Mouse (Mus musculus) mature B cell (primary cell): ENCODE data around the gene Cdca4.
"Not testable (repeated sequence)": the region's sequence is repeated elsewhere in the genome, so short reads cannot be mapped to it uniquely, and the experiment has no call there.

Source experiments
- in situ Hi-C: fragments of 300-500 bp; cut with MboI; formaldehyde crosslinking; loops from 2 replicates; pipeline ENCODE4 v1.14.3; 2019

Gene Cdca4

DNA sequence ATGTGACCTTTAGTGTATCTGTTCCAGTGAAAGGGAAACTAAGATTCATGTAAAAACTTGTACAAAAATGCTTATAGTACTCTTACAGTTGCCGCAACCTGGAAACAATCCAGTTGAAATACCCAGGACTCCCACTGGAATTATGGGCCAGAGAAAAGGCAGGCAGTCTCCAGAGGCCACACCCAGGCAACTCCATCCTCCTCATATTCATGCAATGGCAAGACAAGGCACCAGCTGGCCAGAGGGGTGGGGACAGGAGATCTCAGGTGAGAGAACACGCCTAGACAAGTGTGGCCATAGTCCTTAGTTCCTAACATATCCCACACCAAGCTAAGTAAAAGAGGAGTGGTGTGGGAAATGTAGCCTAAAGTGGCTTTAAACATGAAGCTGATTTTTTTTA lies 6.5 kb downstream of the Cdca4 start:
- in situ Hi-C loops = no loop called here

DNA sequence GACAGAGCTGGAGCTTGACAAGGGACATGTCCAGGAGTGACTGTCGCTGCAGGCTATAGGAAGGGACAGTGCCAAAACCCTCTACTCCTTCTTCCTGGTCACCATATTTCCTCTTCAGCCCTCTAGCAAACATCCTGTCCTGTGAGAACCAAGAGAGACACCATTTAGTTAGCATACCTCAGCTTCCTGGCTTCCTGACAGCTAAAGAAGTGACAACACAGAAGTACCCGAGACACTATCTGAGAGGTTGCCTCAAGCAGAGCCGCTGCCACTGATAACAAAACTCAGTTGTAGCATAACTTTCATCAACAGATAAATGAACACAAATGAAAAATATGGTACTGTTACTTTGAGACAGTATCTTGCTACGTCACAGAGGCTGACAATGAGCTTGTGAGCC lies 7.2 kb downstream of the Cdca4 start:
- in situ Hi-C loops = no loop called here

DNA sequence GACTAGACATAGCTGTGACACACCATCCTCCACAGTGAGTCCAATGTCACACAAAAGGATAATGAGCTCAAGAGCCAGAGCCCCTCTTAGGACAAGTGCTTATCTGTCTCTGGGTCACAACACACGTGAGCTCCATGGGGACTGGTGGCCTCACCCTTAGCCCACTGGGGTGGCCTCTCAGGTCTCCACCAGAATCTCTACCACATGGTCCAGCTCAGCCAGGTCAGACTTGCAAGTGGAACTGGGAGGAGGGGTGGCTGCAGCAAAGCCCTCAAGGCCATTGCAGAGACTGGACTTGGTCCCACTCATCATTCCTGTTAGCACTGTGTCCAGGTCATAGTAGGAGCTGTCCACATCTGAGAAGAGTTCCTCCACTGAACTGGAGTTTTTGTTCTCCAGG lies 8.0 kb downstream of the Cdca4 start:
- in situ Hi-C loops = no loop called here

DNA sequence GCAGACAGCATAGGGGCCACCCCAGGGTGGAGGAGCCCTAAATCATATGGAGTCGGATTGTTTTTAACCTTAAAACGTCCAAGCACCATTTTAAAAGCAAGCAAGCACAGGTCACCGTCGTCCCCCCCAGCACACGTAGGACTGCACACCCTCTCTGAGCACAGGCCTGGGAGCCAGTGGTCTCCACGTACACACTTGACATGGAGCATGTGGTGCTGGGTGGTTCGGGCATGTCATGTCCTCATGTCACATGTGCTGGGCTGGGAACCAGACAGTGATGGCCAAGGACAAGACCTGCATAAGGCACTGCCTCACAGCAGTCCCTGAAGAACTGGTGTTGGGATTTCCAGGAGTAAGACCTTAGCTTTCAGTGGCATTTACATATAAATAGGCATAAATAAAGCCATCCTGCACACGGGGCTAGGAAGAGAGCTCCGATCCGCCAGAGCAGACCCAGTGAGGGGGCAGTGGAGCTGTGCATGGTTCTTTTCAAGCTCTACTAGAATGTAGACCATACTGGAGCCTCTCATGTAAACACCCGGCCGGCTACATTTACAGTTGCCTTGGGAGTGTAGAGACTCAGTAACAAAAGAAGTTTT lies 8.7 kb downstream of the Cdca4 start:
- in situ Hi-C loops = no loop called here

DNA sequence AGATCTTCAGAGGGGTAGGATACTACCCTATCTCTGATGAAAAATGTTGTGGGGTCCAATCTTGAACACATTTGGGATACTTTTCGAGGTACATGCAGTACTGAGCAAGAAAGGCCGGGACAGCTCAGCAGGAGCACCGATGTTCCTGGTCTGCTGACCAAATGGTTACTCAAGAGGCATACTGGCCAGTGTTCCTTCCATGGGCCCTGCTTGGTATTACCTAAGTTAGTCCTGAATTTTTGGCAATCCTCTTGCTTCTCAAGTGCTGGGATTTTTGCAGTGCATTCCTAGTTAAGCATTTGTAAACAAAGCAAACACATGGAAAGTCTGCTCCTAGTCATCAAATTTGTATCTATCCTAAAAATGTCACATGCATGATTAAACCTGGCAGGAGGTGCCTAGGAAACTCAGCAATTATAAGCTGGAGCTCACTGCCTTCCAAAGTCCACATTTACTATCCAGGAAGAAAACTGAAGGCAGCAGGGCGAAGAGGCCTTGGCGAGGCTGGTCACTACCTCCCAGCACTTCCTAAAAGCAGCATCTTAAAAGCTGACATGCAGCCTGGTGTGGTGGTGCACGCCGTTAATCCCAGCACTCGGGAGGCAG lies 10.1 kb downstream of the Cdca4 start:
- in situ Hi-C loops = no loop called here

DNA sequence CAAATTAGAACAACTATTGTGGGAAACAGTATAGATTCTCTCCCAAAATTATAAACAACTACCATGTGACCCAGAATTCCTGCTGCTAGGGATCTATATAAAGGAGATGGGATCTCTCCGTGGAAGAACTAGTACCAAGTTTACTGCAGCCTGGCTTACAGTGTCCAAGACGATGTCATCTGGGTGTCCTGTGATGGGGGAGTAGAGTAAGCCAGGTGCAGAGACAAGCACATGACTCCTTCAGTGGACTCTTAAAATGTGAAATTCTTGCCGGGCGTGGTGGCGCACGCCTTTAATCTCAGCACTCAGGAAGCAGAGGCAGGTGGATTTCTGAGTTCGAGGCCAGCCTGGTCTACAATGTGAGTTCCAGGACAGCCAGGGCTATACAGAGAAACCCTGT lies 12.4 kb downstream of the Cdca4 start:
- in situ Hi-C loops = not testable (repeated sequence)

DNA sequence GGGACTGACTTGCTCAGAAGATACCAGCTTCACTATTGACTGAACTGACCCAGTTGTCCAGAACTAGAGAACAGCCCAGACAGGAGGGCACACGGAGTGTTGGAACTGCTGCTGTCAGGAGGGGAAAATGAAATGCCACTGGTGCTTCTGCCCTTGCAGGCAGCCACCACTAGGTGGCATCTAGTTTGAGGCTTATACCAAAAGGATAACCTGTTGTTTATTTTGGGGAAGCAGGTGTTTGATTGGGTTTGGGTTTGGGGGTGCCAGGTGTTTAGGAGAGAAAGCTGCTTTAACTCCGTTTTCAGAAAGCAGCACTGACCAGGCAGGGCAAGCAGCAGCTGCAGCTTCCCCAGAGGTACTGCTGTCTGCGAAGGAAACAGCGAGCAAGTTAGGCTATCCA lies 12.9 kb downstream of the Cdca4 start:
- in situ Hi-C loops = no loop called here

DNA sequence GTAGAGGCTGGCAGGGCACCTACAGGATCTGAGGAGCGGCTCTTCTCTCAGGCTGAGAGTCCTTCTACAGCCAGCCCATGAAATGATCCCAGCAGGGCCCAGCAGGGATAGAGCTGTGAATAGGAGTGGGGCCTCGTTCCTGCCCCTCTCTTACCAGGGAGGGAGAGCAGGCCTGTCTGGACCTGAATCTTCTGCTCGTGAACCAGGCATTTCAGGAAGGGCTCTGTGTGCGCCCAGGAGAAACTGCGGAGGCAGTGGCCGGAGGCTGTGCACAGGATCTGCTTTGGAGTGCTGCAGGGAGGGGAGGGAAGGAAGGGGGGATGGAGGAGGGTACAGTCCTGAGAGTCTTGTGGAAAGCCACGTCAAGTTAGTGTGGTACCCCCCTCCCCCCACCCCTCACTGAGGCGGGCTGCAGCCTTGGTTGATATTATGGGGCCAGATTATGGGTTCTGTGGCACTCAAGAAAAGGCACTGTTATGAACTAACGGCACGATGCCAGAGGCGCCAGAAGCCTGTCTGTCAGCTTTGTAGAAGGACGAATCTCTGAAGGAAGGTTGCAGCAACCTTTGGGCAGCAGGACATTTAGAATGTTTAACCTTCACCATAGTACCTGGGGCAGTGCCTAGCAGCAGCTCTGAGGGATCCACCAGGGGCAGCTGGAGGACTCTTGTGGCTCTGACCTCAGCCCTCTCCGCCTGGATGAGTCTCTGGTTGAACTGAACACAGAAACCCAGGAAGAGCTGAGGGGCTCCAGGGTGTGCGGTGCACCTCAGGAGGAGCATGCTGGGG lies 14.3 kb downstream of the Cdca4 start:
- in situ Hi-C loops = no loop called here

DNA sequence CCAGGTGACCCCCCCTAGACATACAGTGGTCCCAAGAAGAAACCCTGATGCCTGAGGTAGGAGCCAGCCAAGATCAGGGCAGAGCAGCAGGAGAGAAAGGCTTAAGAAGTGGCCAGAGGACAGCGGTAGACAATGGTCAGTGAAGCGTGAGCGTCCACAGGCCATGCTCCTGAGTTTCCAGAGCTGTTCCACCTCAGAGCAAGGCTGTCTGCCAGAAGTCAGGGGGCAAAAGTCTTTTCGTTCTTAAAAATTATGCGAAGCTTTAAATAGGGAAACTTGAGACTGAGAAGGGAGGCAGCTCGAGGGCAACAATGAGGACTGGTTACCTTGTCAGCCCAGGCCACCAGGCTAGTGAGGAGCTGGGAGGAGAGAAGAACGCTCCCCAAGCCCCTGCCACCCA lies 15.9 kb downstream of the Cdca4 start:
- in situ Hi-C loops = no loop called here

DNA sequence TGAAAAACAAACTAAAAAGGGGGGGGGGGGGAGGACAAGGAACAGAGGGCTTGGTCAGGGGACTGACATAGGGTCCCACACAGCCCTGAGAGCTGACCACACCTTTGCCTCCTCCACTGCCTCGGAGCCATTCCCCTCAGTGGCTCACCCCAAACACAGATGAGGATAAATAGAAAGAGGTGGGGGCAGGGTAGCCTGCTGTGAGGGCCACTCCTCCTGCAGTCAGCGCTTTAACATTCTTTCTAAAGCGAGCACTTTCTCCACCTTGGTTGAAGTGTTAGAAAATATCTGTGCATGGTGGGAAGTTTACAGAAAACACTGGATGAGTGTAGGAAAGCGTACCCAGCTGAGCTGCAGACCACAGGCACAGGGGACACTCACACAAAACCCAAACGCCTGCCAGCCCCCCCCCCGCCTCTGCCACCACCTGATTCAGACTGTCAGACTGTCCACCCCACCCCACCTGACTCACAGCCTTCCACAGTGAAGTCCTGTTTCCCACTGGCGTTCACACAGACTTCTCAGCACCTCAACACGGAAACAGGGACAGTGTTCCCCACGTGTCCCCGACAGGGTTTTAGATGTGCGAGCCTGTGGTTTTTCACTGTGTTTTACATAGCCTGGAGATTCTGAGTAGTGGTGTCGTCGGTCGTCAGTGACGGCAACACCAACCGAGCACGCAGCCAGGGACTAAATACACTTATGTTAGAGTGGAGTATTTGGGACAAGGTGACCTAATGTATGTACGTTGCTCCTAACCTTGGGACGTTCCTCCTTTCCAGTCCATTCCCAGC lies 18.9 kb downstream of the Cdca4 start:
- in situ Hi-C loops = no loop called here

DNA sequence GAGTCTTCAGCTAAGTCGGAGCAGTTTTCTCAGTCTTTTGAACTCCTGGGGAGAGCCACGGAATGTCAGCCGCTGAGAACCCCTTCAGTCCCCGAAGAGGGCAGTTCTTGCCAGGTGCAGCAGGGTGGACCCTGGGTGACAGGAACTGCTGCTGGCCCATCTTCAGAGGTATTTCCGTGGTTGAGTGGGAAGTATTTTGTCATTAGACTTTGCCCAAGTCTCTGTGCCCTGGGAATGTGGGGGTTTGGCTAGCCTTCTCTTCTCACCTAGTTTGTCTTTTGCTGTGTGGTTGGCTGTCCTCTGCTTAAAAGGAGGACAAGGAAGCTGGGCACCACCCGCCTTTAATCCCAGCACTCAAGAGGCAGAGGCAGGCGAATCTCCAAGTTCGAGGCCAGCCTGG lies 19.6 kb downstream of the Cdca4 start:
- in situ Hi-C loops = no loop called here

DNA sequence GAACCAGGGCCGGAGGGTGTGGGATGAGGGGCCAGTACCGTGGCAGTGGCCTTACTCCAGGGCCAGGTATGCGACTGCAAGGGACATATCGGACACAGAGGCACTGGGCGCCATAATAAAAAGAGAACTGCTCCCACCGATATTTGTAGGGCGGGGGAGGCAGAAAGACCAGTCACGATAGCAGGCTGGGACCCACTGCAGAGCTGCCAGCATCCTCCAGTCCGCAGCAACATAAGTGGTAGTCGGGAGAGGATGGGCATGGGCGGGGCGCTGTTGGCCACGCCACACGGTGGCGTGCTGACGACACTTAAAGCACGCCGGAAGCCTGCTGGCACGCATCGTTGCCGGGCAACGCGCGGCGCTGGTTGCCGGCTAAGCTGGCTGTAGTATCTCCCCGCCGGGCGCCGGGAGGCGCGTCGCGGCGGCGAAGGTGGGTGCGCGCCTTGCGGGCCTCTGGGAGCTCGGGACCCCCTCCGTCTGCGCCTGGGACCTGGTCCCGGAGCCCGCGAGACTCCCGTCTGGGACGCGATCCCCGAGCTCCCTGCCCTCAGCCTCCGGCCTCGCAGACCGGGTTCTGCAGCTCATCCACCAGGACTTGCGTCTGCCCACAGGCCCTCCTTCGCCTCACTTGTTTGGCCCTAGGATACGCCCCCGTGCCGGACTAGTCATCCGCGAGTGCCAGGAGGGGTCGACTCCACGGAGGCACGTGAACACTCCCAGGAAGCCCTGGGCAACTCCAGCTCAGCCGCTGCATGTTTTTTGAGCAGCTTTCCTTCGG lies 20.4 kb downstream of the Cdca4 start, which contains the start of gene Clba1:
Gene Clba1, plus strand, starts transcription at position 351 of the 778 bp plus-strand sequence.
- in situ Hi-C loops = no loop called here

DNA sequence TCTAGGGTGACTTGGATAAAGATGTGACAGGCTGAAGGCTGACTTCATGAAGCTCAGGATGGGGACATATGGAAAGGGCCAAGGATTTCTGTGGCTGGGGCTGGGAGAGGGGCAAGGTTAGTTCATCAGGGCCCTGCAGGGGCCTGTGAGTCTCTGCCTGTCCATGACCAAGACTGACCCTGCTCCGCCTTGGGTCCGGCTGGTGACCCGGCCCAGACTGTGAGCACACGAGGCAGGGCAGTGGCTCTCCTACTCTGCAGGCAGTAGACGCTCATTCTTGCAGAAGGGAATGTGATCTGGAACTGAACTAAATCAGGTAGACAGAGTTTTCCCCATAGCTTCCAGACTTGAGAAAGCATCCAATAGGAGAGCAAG lies 21.0 kb downstream of the Cdca4 start:
- in situ Hi-C loops = no loop called here

DNA sequence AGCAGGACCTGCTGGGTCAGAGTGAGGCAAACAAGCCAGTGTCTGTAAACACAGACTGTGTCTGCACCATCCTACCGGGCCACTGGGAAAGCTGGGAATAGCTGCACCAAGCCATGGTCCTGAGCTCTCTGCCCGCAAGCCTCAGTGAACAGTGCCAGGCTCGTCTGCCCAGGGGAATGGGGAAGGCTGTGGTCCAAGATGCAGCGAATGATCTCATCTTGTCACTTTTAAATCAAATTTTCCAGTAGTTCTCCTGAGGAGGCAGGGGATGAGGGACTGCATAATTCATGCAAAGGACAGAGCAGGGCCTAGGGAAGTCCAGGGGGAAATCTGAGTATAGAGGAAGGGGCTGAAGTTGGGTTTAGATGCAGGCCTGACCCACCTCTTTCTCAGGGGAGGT lies 21.4 kb downstream of the Cdca4 start:
- in situ Hi-C loops = no loop called here

DNA sequence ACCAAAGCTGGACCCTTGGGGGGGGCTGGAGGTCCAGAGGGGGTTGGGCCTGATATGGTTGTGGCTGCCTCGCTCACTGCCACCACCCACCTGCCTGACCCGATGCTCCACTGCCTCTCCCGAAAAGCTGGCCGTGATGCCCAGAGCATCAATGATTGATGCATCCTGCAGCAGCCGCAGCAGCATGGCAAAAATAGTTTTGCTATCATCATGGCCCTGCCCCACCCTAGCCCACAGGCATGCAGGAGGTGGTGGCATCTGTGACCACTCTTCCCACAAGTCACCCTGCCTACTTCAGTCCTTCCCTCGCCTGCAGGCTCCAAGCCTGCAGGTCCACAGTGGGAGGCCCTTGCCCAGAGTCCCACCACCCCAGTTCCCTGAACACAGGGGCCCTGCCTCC lies 23.2 kb downstream of the Cdca4 start:
- in situ Hi-C loops = no loop called here

DNA sequence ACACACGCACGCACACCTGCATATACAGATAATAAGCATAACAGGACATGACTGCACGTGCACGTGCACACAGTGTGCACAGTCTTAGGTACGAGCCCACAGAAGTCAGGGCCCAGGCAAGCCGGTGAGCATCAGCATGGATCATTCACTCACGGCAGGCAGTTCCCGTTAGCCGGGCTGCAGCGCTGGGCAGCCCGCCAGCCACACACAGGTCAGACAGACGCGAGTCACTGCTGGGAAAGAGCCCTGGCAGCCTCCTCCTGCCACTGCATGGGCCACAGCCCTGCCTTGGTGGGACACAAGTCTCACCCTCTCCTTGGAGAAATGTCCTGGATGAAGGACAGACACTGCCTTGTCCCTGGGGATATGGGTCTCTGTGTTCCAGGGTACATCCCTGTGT lies 25.2 kb downstream of the Cdca4 start:
- in situ Hi-C loops = no loop called here

DNA sequence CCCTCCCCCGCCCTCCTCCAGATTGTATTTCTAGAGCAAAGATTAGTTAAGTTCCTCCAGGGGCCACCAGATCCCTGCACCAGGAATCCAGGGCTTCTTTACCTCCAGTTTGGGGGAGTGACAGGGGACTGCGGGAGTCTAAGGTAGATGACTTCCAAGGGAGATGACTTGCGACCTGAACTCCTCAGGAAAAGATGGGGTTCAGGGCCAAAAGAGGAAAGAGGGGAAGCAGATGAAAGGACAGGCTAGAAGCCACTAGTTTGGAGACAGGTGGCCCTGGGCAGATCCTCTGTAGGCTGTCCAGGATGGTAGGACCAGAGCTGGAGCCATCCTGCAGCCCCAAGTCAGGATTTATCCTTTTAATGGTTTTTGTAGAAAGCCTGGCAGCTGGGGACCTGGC lies 26.3 kb downstream of the Cdca4 start:
- in situ Hi-C loops = no loop called here

DNA sequence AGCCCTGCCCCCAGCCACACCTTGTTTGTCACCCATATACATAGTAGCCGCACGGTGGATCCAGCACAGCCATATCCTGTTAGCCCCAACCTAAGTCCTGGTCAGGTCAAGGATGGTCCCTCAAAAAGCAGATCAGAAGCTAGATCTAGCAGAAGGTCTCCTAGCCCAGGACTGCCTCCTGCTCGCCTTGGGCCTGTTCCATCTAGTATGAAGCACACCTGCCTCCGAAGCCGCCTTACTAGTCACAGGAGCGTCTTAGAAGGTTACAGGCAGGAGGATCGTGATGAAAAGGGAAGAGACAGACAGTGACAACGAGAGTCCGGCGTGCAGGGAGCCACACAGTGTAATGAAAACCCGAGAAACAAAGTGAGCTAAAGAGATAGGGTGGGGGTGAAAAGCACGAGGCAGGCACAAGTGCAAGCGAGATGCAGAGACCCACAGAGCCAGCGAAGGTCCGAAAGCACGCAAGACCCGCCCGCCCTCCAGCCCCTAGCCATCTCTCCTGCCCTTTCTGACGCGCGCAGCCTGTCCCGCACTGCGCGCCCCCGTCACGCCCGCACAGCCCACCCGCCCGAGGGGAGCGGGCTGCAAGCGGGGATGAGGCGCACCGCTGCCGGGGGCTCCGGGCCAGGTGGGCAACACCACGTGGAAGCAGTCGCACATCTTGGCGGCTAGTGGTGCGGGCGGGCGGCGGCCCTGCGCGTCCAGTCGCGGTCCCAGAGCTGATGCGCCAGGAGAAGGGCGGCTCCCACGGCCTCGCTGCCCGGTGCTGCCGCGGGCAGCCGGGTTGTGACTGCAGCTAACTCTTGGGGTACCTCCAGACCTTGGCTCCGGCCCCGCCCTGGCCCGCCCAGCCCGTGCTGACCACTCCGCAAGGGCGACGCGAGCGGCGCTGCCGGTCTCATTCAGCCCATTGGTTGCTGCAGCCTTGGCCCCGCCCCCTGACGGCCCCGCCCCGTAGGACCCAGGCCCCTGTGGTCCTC lies 27.1 kb downstream of the Cdca4 start, which contains the start of gene Ahnak2:
Gene Ahnak2, minus strand, starts transcription at position 794 of the 983 bp plus-strand sequence.
- in situ Hi-C loops = no loop called here

DNA sequence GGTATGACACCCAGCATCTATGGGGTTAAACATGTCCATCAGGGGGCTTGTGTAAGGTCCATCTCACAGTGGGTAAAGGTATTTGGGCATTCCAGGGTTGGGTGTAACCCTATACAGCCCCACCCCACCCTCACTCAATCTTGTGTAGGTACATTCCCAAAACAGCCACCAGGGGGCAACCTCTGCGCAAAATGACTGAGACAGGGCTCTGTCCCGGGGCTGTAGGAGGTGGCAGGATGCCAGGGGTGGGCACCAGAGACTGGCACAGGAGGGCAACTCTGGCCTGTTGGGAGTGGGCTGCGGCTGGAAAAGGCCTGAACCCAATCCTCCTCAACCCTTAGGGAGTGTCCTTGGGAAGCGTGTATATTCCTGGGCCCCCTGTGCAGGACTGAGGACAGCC lies 28.7 kb downstream of the Cdca4 start:
- in situ Hi-C loops = no loop called here

DNA sequence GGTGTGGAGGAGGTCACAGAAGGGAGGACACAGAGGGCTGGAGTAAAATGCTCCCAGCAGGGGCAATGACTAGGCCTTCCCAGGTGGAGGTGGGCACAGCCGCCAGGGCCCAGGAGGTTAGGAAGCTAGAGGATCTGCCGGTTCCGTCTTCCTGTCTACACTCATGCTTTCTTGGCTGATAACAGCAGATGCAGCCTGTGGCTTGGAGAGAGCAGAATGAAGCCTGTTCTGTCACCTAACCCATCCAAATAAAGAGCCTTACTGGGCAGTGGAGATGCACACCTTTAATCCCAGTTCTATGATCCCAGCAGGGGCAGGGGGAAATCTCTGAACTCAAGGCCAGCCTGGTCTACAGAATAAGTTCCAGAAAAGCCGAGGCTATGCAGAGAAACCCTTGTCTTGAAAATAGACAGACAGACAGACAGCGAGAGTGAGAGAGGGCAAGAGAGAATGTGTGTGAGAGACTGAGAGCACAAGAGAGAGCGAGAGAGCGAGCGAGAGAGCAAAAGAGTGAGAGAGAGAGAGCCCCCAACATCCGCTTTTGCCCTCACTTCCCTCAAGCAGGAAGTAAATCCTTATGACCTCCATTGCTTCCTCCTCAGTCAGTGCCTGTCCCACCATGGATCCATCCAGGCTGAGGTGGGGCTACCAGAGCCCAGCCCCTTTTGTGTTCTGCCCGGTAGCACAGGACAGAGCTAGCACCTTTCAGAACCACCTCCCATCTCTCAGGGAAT lies 29.8 kb downstream of the Cdca4 start:
- in situ Hi-C loops = no loop called here
